Mouse (Mus musculus): Measurements from ENCODE around the gene Ermp1.

Ermp1 gene

DNA sequence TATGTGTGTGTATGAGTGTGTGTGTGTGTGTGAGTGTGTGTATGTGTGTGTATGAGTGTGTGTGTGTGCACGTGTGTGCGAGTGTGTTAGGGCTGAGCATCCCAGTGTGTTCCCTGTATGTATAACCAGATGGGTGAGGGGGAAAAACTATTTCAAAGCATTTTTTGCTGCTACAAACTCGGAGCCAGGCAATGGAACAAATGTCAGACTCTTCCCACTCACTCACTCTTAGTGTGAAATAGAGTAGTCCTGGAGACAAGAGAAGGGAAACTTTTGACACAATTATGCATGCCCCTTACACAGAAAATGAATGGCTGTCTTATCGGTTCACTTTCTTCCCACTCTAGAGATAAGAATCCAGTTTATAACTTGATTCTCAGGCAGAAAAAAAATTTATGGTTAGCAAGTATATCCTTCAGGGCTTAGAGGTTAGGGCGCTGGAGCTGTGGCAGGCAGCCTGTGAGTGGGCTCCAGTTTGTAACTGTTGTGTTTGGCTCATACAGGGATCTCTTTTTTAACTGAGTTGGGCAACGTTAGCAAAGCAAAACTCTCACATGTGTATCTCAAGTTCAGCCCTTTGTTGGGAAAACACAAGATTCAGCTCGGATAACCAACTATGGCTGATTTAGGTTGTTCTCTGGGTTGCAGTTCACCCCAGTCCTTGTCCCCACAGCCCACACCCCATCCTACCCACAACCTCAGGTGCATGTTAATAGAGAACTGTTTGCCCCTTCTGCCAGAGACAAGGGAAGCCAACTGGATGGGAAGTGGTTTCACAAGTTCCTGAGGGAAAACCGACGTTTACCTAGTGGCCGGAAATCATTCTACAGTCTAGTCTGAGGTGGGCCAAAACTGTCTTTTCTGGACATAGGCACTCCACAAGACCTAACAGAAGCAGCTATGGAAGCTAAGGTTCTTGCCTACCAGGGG is 12.9 kb upstream of the Ermp1 start:
- no peak for DNase-seq (ENCODE audit: low spot score)

DNA sequence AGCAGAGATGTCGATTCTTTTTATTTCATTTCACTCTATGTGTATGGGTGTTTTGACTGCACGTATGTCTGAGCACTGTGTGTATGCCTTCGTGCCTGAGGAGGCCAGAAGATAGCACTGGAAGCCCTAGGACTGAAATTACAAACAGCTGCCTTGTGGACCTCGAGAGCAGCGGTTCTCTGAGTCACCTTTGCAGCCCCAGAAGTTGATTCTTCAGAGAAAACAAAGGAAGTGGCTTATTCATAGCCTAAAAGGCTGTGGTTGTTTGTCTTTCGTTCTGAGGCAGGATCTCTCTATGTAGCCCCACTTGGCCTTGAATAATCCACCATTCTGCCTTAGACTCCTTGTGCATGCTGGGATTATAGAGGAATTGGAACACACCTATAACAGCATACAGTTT is 11.5 kb upstream of the Ermp1 start:
- no peak for DNase-seq (ENCODE audit: low spot score)

DNA sequence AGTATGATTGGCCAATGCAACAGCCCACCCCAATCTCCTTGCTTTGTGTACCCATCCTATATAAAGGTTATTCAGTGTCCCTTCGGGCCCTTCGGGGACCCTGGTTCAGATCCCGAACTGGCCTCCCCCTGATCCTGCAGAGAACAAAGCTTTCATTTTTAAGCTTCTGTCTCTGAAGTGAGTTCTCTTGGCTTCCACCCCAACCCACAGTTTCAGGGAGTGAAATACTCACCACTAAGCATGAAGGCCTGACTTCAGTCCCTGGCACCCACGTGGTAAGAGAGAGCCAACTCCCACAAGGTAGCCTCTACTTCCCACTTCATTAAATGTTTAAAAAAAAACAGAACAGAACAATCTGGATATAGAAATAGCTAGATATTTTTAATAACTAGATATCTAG is 10.6 kb upstream of the Ermp1 start:
- DNase-seq (ENCODE audit: low spot score): no peak

DNA sequence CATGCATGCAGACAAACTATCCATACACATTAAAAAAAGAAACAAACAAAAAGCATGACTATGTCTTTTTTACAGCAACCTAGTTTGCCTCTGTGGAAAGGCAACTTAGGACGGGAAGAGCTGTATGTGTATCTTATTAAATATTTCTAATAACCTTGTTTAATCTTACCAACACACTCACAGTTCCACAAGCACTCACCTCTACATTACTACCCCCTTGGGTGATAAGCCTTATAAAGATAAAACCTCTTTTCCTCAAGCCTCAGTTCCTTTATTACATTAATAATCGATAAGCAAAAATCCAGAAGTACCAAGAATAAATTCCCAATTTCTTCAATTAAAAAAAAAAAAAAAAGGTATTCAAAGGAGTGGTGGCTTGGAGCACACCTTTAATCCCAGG is 9.3 kb upstream of the Ermp1 start:
- no peak for DNase-seq (ENCODE audit: low spot score)

DNA sequence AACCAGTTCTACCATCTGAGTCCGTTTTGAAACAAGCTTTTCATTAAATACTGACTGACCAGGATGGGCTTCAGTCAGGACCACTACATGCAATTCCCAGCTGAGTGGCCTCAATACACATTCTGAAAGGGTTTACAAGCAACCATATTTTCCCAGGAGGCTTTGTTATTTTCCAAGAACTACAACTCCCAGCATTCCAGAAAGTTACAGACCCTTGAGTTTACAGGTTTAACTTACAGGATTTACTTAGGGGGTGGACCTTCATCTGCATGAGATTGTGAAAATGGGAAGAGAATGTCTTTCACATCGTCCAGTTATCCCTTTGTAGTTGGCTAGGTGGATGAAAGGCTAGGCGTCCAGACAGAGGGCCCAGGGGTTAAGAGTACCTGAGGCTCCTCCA is 8.8 kb upstream of the Ermp1 start:
- no peak for DNase-seq (ENCODE audit: low spot score)

DNA sequence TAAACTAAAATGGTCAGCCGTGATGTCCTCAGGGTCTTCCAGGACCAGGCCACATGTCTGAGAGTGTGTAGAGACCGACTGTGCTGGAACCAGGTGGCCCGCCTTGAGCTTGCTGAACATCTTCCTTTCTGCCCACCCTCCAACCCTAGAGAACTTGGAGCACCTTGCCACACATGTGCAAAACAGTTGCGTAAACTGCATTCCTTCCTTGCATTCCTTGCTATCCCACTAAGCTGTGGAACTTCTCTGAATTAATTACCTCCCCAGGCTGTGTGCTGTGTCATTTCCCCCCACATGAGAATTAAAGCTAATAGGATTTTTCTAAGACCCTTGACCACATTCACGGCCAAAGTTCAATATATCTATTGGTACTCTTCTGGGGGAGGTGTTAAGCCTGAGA is 8.4 kb upstream of the Ermp1 start:
- DNase-seq (ENCODE audit: low spot score): no peak

DNA sequence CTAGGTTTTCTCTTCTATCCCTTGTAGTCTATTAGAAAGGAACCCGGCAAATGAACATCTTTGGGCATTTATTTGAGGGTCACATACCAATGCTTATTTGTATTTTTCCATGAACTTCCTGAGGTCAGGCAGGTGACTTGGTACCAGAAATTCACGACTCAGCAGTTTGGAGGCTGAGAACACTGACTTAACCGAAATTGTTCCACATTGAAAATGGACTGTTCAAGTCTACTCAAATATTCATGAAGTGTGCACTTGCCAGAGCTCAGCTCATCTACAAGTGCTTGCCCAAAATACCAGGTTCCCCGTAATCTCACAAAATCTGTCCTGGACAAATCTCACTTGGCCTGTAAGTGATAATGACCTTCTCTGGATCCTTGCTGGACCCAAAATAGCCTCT is 7.8 kb upstream of the Ermp1 start:
- no peak for DNase-seq (ENCODE audit: low spot score)

DNA sequence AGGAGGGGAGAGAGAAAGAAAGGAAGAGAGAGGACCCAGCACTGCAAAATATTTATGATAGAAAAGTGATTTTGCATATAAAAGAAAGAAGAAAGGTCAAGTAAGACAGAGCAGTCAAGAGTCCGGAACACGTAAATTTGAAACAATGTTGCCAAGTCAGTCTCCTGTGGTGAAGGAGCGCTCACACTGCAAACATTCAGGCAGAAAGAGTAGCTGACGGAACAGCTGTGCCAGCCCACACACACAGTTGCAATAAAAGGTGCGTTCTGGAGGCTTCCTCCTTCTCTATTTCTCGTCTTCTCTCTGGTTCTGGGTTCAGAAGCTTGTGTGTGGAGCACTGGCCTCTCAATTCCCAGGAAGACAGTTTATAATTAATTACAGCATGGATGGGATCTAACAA is 6.9 kb upstream of the Ermp1 start:
- DNase-seq (ENCODE audit: low spot score): no peak

DNA sequence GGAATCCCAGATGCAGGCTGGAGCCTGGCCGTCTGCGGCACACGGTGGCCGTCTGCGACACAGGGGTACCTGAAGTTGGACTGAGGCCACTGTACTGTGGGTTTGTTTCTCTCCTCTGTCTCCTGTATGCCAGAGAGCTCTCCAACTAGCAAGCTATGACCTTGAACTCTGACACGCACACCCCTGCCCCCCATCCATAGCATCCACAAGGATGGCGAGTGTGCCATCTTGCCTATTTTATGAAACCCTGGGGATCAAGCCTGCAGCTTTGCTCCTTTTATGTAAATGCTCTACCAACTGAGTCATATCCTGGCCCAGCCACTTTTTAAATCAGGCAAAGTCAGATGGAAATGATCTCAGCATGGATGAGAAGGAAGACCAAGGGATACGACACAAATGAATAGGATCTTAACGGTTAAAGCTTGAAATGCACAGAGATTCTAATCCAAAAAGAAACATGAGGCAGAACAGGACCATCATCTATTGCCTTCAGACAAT is 5.6 kb upstream of the Ermp1 start:
- no peak for DNase-seq (ENCODE audit: low spot score)

DNA sequence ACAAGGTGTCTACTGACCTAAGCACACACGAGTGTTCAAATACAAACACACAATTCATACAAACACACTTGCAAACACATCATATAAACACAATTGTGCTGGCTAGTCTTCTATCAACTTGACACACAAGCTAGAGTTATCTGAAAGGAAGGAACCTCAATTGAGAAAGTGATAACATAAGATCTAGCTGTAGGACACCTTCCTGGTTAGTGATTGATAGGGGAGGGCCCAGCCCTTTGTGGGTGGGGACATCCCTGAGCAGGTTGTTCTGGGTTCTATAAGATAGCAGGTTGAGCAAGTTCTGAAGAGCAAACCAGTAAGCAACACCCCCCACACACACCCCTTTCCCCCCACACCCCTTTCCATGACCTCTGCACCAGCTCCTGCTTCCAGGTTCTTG is 1.5 kb upstream of the Ermp1 start:
- no peak for DNase-seq (ENCODE audit: low spot score)

DNA sequence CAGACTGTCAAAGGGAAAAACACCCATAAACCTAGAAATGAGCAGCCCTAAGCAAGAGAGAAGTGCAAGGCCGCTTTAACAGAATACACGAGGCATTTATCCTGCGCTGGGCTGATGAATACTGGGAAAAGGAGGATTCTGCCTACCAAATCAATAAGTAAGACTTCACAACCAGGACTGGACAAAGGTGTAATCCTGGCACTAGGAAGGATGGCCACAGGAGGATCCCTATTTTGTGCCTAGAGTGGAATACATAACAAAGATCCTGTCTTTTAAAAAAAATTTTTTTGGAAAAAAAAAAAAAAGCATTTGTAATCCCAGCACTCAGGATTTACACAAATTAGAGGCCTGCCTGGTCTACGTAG is 317 bp upstream of the Ermp1 start:
- DNase-seq (ENCODE audit: low spot score): no peak

DNA sequence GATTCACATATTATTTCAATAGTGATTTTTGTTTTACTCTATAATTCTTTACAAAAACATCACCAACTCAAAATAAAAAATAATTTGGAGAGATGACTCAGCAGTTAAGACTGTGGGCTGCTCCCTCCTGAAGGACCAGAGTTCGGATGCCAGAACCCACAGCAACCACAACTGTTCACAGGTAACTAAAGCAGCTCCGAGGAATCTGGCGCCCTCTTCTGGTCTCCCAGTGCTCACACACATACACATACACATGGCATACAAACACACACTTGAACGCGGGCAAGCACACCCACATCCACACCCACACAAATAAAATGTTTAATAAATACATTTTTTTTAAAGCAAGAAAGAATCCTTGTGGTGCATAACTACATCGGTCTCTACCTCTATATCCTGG is 3.5 kb downstream of the Ermp1 start:
- DNase-seq (ENCODE audit: low spot score): no peak

DNA sequence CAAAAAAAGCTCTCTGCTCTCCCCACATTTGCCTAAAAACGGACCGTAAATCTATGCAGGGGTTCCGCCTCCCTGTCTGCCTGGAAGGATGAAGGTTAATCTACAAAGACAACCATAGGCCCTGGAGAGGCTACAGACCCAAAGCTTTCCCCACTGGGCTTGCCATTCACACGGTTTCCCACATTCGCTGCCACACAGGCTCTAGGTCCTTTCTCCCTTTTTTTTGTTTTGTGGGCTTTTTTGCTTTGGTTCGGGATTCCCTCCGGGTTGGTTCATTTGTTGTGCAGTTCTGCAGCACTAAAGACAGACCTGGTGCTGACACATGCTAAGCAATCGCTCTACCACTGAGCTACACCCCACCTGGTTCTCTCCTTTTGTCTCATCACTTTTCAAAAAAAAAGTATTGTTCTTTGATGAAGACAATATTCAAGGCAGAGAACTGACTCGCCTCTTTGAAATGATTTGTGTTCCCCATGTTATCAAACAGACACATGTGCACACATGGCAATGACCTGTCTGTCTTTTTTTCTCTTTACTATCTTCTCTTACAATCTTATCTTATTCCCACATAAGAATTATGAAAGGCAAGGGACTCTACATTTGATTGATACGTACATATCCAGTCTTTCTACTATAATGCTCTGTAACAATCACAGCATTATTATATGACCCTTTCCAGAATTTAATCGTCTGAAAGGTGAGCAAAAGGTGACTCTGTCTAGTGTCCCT is 4.9 kb downstream of the Ermp1 start:
- DNase-seq (ENCODE audit: low spot score): no peak

DNA sequence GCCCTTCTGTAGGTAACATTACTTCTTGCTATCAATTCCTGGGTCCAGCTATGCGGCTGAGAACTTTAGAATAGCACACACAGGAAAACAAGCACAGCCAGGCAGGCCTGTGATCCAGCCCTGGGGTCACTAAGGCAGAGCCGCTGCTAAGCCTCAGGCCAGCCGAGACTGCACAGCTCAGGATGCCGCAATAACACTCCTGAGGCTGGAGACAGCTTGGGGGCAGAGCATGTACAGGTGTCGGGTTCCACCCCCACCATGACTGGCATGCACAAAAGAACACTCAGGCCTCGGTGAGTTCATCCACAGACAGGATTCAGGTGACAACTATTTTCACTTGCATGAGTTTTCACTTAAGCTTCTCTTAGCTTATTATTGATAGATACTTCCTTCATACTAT is 6.0 kb downstream of the Ermp1 start:
- no peak for DNase-seq (ENCODE audit: low spot score)

DNA sequence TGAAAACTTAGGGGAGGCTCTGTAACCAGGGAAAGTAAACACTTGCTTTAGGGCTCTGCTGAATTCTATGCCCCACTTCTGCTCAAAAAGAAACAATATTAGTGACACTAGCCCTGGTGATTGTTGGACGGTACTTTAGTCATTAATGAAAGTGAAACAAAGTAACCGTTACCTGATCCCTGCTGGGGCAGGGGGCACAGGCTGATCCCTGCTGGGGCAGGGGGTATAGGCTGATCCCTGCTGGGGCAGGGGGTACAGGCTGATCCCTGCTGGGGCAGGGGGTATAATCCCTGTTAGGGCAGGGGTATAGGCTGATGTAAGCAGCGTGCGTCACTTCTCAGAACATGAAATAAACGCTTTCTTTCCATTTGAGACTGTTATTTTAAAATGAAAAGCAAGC is 6.7 kb downstream of the Ermp1 start:
- DNase-seq (ENCODE audit: low spot score): no peak

DNA sequence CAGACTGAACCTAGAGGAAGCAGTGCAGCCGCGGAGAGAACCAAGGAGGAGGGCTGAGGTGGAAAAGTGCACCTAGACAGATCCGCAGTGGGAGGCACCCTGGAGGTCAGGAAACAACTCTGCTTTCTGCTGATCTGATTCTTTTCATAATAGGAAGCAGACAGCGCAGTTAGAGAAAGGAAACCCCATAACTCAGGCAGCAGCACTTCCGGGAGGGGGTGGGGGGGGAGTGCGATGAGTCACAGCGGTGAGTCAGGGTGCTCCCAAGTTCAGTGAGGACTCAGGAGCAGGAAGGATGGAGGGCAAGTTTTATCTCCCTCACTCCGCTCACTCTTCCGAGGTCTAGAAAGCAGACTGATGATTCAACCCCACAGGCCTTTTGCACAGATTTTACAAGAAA is 7.2 kb downstream of the Ermp1 start:
- no peak for DNase-seq (ENCODE audit: low spot score)

DNA sequence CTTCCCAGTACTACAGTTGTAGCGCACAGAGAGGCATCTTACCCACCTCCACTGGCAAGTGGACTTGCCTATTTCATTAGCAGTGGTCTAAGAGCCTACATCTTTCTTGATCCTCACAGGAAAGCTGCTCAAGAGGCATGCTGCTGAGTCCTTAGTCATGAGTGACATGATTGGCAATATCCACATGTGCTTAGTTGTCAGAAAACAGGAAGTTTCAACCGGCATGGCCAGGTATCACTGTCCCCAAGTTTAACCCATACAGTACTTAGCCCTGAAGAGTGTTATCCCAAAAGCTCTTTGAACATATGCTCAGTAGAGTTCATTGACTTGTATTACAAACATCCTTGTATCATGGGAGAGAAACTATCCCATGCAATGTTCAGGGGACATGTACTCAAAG is 36.1 kb downstream of the Ermp1 start:
- no peak for DNase-seq (ENCODE audit: low spot score)

DNA sequence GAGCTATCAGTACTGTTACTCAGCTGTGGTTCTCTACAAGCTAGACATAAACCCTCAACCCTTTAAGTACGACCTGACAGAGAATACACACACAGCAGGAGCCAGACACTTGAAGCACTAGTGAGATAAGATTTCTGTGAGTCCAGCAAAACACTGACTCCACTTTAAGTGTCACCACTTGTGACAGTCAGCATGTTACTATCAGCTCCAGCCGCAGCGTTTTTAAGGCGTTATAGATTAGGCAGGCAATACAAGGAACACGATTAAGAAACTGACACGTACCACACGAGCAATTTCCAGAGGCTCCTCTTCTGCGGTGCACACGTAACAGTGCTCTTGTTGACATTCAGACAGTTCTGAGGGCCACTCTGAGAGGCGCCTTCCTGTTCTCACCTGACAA is 37.3 kb downstream of the Ermp1 start:
- DNase-seq (ENCODE audit: low spot score): no peak

DNA sequence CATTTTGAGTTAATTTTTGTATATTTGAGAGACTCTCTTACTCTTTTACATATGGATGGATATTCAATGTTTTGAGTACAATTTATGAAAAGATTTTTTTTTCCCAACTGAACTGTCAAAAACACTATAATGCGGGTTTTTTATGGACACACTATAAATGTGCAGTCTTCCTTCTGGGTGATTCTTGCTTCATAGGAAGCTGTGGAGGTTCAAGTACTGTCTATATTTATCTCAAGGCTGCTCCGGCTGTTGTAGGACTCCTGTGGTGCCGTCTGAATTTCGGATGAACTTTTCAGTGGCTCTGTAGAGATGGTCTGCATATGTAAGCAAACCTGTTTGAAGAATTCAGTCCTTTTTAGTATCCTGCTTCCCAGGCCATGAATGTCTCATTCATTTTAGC is 40.0 kb downstream of the Ermp1 start:
- DNase-seq (ENCODE audit: low spot score): no peak

DNA sequence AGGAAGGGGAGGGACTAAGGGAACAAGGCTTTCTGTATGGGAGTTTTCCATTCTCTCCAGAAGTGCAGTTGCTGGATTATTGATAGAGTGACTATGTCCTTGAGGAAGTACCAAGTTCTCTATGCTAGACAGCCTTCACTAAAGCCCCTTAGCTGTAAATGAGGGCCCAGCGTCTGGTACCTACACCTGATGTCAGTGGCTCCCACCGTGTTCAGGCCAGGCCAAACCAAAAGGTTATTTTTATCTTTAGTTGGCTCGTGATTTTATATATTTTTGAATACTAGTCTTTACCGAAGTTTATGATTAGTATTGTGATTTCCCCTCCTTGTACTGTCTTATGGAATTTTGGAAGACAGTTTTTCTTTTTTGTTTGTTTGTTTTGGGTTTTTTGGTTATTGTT is 40.7 kb downstream of the Ermp1 start:
- DNase-seq (ENCODE audit: low spot score): no peak

DNA sequence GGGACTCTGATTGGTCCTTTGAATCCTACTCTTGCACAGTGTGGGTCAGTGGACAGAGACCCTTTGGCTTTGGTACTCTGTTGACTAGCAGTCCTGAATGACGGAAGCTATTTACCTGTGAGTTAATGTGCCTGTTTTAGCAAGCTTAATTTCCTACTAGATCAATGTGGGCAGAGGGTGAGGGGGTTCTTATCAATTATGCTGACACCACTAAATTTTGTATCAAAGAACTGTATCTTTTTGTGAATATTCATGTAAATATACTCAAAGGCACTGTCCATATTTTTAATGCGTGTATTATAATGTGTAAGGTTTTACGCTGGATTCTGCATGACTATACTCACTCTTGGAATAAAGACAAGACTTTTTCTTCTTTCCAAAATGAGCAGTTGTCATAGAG is 43.6 kb downstream of the Ermp1 start:
- no peak for DNase-seq (ENCODE audit: low spot score)

DNA sequence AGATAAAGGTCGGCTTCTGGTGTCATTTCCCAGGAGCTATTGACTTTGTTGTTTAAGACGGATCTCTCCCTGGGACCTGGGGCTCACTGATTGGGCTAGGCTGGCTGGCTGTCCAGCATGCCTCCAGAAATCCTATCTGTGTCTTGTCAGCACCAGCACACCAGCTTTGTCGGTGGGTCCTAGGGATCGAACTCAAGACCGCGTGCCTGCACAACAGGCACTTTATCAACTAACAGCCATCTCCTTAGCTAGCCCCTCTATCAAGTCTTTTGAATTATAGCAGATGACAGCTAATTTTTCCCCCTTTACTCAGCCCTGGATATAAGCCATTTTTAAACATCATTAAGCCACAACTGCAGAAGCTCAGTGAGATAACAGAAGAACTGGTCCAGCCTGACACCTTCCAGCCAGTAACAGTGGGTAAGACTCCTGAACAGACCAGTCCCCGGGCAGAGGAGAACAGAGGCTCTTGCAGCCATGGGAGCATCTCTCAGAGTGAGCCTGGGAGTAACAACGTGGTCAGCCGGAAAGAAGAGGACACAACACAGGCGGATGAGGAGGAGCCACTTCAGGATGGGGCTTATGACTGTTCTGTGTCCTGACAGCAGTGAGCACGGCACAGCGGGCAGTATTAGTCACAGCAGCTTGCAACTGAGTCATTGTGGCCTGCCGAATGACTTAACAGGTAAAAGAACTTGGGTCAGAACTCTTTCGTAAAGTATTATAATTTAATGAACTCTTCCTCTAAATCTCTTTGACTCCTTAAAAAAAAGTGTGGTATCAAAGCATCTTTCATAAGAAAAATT is 44.5 kb downstream of the Ermp1 start:
- DNase-seq (ENCODE audit: low spot score): no peak

DNA sequence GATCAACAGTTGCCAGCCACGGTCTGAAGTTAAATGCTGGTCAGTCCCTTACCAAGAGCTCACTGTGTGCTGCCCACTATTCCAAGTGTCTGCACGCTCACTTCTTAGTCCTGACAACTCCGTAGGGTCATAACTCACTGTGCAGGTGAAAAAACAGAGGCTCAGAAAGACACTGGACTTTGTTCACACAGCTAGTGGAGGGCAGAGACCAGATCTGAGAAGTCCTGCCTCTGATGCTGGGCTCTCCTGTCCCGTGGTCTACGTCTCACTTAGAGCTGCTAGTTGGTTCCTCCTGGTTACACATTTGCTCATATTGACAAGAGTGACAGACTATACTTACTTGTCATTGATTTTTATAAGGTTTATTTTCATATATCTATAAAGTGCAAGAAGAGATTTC is 49.2 kb downstream of the Ermp1 start:
- DNase-seq (ENCODE audit: low spot score): no peak

Data from layer of hippocampus, adult 9-10 months (tissue).